Mouse (Mus musculus) limb, embryonic 14.5 days (tissue): Measurements from ENCODE around the gene Gpr39. TPM values are rescaled to one million over a fixed set of nuclear protein-coding genes. Genes with fewer than 3 reads are reported as not detected.

Source experiments
- ATAC-seq: fragments of 200-750 bp; cut with Nextera tagmentation; 2 replicates; pipeline ENCODE4 v1.8.0; 2017; ENCODE audit warnings: low read depth, moderate number of reproducible peaks, moderate TSS enrichment; ENCODE audit not compliant: low FRiP score
- DNase-seq: peaks from one replicate; pipeline ENCODE4 v3.0.0-alpha.2; 2015; ENCODE audit warnings: low spot score
- H3K27ac ChIP-seq: fragments of 300-500 bp; sonication (generic); replicated peaks from 2 replicates; pipeline ENCODE4 v1.5.1; 2014; ENCODE audit warnings: low read depth, mild to moderate bottlenecking, low read length, moderate library complexity, mixed read lengths
- H3K27me3 ChIP-seq: fragments of 300-500 bp; sonication (generic); 2 replicates; pipeline ENCODE4 v1.6.1; 2014; ENCODE audit warnings: low read length, mixed read lengths; ENCODE audit not compliant: control insufficient read depth, insufficient read depth
- H3K36me3 ChIP-seq: fragments of 300-500 bp; sonication (generic); 2 replicates; pipeline ENCODE4 v1.6.1; 2014; ENCODE audit warnings: mild to moderate bottlenecking, low read length, moderate library complexity, mixed read lengths; ENCODE audit not compliant: control insufficient read depth, insufficient read depth
- H3K4me1 ChIP-seq: fragments of 300-500 bp; sonication (generic); 2 replicates; pipeline ENCODE4 v1.6.1; 2014; ENCODE audit warnings: antibody characterized with exemption, low read length, mixed read lengths; ENCODE audit not compliant: control insufficient read depth, insufficient read depth
- H3K4me2 ChIP-seq: fragments of 300-500 bp; sonication (generic); replicated peaks from 2 replicates; pipeline ENCODE4 v1.6.1; 2014; ENCODE audit warnings: low read depth, mild to moderate bottlenecking, low read length, moderate library complexity; ENCODE audit not compliant: severe bottlenecking
- H3K4me3 ChIP-seq: fragments of 300-500 bp; sonication (generic); replicated peaks from 2 replicates; pipeline ENCODE4 v1.5.1; 2014; ENCODE audit warnings: low read length
- H3K9ac ChIP-seq: fragments of 300-500 bp; sonication (generic); 2 replicates; pipeline ENCODE4 v1.6.1; 2014; ENCODE audit warnings: mild to moderate bottlenecking, low read depth, low read length, moderate library complexity; ENCODE audit not compliant: severe bottlenecking
- H3K9me3 ChIP-seq: fragments of 300-500 bp; sonication (generic); 2 replicates; pipeline ENCODE4 v1.6.1; 2016; ENCODE audit warnings: low read length; ENCODE audit not compliant: control insufficient read depth
- POLR2A ChIP-seq: fragments of 200-500 bp; IDR thresholded peaks from 2 replicates; pipeline ENCODE4 v1.8.0; 2012; ENCODE audit warnings: inconsistent platforms, mild to moderate bottlenecking, moderate library complexity, borderline replicate concordance; ENCODE audit not compliant: insufficient read depth, insufficient read length; ENCODE audit errors: extremely low read depth
- WGBS: fragments of 180-500 bp; shearing (Covaris S2); extraction: QIAGEN DNeasy Blood & Tissue Kit; methylation state at CpG from one replicate; pipeline ENCODE4 v1.1.7; 2014; 5-methylcytosine and 5-hydroxymethylcytosine counted together
- polyA plus RNA-seq, 2 experiments: library from polyadenylated mRNA; depleted of rRNA in 1 of 2; stranded (reverse) in 1 of 2; unstranded in 1 of 2; fragments of >200 nt; fragmentation: Nextera tagmentation in 1 of 2; extraction: Ambion mirVana in 1 of 2; gene quantifications; 2 replicates each; pipeline versions ENCODE4 v1.2.1 to v1.2.3; 2012 to 2014

Gpr39 gene
- polyA plus RNA-seq, 2 experiments = 0.12 to 0.23 TPM

DNA sequence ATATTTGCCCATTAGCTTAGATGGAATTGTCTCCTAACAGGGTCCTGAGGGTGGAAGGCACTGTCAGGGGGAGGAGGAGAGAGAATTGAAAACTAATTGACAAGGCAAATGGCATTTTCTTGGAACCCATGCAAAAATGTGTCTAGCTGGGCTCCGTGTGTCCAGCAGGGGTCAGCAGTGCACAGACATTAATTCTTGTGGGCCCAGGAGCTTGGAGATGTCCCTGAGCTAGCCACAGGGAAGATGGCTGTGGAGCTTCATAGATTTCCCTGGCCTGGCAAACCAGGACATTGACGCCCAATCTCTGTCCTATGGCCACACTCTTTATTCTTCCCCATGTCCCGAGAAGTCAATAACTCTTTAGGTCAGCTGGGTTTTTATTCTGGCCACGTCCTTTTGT is 113.0 kb downstream of the Gpr39 start:
- ATAC-seq (peak; percentile 34; the same call in 1 of the 2 replicates), DNase-seq (peak; percentile 54)
- no peaks in the 10 kb centered on the region for H3K9me3 ChIP-seq
- no peaks in the 10 kb centered on the region for H3K36me3 ChIP-seq
- H3K27me3 ChIP-seq = no peaks in the 10 kb centered on the region
- no peak overlapping the region for H3K27ac ChIP-seq
- no peaks in the 10 kb centered on the region for H3K4me1 ChIP-seq
- no peak for TF ChIP-seq POLR2A
- no peak overlapping the region for H3K9ac ChIP-seq
- no peak overlapping the region for H3K4me3 ChIP-seq
- H3K4me2 ChIP-seq = no peak overlapping the region
- 24% methylated on average over 4 of the region's 4 CpGs for WGBS

DNA sequence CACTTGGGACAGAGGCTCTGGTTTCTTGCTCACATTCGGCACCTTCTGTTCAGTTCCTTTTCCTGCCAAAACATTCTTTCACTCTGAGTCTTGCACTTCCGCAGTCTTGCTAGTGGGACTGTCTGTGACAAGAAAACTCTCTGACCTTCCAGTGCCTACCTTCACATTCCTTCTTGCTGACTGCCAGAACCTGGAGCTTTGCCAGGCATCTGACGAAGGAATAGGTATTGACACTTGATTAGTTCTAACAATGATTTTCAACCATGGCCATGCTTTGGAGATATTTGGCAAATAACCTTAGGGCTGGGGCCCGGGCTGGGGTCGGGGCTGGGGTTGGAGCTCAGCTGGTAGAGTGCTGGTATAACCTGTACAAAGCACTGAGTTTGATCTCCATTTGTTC is 123.7 kb downstream of the Gpr39 start:
- no peak for TF ChIP-seq POLR2A
- 90% methylated on average over 5 of the region's 5 CpGs for WGBS
- Histone ChIP-seq H3K9ac (no peak overlapping the region), H3K36me3 (no peaks in the 10 kb centered on the region), H3K4me3 (no peak overlapping the region), H3K4me2 (no peak overlapping the region), H3K9me3 (peaks cover 12% of the 10 kb centered on the region; the same call in 1 of the 2 replicates), H3K27ac (no peak overlapping the region), H3K27me3 (no peaks in the 10 kb centered on the region), H3K4me1 (no peaks in the 10 kb centered on the region)
- ATAC-seq (no peak), DNase-seq (no peak)

DNA sequence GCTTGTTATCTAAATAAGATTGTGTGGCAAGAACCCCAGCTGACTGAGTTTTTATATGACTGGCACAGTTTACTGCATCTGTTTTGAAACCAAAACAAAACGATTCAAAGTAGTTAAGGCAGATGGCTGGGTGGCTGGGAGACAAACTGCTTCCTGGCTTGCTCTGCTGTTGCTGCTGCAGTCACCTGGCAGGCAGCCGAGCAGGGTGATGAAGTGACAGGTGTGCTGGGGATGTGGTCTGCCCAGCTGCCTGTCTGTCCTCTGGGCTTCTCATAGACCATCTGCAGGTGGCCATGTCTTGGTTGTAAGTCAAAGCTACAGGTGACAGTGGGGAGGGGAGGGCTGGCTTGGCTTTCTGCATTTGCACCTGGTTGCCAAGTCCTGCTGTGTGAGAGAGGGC is 131.6 kb downstream of the Gpr39 start:
- no peak overlapping the region for H3K27ac ChIP-seq
- H3K27me3 ChIP-seq = no peaks in the 10 kb centered on the region
- DNase-seq (no peak), ATAC-seq (peak; percentile 34; the same call in 1 of the 2 replicates)
- no peak overlapping the region for H3K9ac ChIP-seq
- H3K9me3 ChIP-seq = no peaks in the 10 kb centered on the region
- H3K36me3 ChIP-seq = no peaks in the 10 kb centered on the region
- H3K4me1 ChIP-seq = 0 out of 2 replicates have a peak, but pooled peaks cover 3% of the 10 kb centered on the region
- 17% methylated on average over 2 of the region's 2 CpGs for WGBS
- H3K4me3 ChIP-seq = no peak overlapping the region
- TF ChIP-seq POLR2A = no peak
- H3K4me2 ChIP-seq = no peak overlapping the region

DNA sequence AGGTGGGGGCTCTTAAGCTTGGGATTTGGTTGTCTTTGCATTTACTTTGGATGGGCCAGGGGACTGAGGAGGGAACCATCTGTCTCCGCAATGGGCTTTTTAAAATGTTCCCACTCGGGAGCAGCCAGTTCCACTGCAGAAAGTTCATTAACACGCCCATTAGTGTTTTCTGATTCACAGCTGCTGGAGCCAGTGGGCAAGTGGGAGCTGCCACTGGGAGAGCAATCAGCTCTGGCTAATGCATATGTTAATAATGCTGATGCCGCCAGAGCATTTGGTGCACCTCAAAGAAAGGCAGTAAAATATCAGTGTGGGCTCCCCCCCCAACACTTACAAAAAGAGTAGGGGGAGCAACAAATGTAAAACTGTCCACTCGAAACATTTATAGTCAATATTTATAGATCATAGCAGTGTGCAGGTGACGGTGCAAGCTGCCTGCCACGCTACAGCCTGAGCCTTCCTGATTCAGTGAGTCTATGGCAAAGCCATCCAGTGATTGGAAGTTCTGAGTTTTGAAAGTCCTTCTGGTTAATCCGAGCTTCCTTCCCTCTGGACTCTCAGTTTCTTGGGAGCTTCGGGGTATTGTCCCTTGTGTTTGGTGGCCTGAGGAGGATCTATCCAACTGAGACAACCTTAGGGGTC is 136.5 kb downstream of the Gpr39 start:
- Histone ChIP-seq H3K4me2 (no peak overlapping the region), H3K4me3 (no peak overlapping the region), H3K9me3 (no peaks in the 10 kb centered on the region), H3K36me3 (no peaks in the 10 kb centered on the region), H3K27ac (no peak overlapping the region), H3K27me3 (no peaks in the 10 kb centered on the region), H3K4me1 (0 out of 2 replicates have a peak, but pooled peaks cover 3% of the 10 kb centered on the region), H3K9ac (no peak overlapping the region)
- ATAC-seq (no peak), DNase-seq (no peak)
- WGBS = 53% methylated on average over 9 of the region's 9 CpGs
- no peak for TF ChIP-seq POLR2A

DNA sequence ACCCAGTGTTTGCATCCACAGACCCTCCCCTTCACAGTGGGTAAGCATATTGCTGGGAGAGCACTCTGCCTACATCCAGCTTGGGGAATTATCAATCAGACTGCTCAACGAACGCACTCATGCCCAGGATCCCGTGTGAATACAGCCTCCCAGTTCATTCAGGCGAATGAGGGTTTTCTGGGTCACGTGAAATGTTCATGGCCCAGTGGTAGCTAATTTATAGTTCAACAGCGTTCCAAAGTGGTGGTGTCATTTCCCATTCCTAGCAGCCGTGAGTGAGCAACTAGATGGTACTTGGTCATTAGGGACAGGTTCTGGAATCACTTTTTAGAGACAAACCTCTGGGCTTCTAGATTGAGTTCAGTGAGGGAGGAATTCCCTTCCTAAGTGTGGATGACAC is 144.3 kb downstream of the Gpr39 start:
- Histone ChIP-seq H3K9ac (no peak overlapping the region), H3K27ac (no peak overlapping the region), H3K9me3 (no peaks in the 10 kb centered on the region), H3K4me3 (no peak overlapping the region), H3K4me1 (no peaks in the 10 kb centered on the region), H3K4me2 (no peak overlapping the region), H3K36me3 (no peaks in the 10 kb centered on the region), H3K27me3 (no peaks in the 10 kb centered on the region)
- DNase-seq (no peak), ATAC-seq (no peak)
- 85% methylated on average over 7 of the region's 7 CpGs for WGBS
- no peak for TF ChIP-seq POLR2A
